Mouse (Mus musculus) T-cell, adult 2 months (primary cell): ENCODE data around the gene Lamtor3.
"Not testable (repeated sequence)": the region's sequence is repeated elsewhere in the genome, so short reads cannot be mapped to it uniquely, and the experiment has no call there.

Experiments
- DNase-seq: peaks from one replicate; pipeline ENCODE4 v3.0.0; 2022; ENCODE audit warnings: low spot score

The Lamtor3 gene

DNA sequence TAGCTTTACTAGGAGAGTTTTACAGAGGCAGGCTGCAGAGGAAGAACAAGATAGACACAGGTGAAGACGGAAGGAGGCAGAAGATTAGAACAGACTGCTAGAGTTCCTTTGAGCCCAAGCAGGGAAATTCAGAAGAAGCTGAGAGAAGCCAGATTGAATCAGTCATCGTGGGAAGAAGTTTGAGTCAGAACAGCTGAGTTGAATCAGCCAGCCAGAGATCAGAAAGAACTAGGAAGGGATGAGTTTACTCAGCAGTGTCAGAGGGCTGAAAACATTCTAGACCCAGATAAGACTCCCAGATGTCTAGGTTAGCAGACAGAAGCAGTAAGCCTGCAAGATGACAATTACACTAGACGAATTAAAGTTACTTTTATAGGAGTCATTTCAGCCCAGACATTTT, 15.7 kb downstream of the Lamtor3 start:
- DNase-seq = no peak

DNA sequence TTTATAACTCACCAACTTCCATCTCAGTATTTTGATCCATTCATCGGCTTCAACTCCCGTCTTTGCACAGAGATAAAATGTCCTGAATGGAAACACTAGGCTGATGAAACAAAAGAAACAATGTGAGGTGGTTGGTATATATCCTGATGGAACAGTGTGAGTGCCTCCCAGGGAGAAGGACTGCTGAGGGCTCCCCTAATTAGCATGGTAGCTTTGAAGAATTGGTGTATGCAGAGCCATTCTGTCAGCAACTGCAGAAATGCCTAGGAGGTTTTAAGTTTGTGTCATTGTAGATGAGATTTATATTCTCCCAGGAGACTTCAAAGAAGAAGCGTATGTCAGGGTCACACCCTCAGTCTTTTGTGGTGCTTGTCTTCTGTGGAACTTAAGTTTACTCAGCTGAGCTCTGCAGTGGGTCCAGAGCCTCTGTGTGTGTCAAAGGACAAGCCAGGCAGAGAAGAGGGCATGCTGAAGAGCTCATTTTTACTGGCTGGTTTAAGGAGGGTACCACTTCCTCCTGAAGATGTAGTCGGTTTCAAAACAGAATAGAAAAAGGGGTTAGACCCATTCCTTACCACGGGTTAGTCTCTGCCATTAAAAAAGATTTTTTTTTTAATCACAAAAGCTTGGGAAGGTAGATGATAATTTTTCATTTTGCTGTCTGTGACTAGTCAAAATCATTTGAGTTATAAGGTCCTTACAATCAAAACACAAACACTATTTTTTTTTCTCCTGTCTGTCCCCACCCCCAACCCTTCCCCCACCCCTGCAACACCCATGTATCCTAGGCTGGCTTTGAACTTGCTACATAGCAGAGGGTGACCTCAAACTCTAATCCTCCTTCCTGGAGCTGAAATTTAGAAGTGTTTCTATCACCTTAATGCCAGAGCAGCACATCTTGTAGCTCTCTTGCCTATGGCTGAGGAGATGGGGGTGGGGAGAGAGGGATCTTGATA, 17.5 kb downstream of the Lamtor3 start:
- DNase-seq = no peak

DNA sequence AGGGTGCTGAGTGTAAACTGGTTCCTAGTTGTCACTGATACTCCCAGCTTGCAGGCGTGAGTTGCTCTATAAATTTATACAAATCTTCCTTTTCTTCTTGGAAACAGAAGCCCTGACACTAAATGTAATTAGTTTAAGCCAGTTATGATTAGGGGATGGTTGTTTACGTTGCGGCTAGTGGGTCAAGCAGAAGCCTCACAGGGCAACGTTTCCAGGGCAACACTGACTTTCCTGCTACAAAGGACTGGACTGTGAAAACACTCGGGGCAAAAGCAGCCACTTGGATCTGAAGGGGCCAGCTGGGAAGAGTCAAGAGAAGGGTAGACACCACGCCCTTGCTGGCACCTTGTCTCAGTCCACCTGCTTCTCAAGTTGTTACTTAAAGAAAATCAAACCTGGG, 18.2 kb downstream of the Lamtor3 start:
- DNase-seq = no peak

DNA sequence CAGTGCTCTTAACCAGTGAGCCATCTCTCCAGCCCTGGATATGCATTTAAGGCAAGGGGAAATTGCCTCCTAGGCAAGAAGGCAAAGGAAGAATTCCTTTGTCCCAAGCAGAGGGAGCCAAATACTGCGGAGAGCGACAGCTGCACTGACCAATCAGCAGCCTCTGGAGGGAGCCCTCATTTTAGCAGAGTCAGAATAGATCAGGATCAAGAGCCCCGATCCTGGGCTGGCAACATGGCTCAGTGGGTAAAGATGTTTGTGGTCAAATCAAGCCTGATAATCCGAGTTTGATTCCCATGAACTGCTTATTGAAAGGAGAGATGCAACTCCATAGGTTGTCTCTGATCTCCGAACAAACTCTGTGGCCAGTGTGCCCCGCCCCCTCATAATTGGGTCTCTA, 20.3 kb downstream of the Lamtor3 start:
- no peak for DNase-seq

DNA sequence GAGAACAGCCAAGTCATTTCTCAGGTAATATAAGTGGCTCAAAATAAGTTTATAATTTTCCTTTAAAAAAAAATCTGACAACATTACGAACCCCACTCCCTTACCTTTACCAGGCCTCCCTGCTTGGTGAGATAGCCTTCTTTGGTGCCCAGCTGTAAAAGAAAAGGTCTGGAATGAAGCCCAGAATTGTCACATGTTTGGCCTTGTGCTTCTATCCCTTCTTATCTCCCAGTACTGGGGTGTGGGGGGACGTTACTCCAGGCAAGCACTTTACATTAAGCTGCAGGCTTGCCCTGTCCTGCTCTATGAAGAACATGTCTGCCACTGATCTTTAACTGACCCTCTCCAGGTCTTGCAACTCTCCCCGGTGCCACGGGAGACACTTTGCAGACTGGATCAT, 22.5 kb downstream of the Lamtor3 start:
- no peak for DNase-seq

- DNase-seq = no peak
These were observed 23.2 kb downstream of the Lamtor3 start for GRCm38 (mm10) chr3:137941555-137941954.

- no peak for DNase-seq
These were observed 23.9 kb downstream of the Lamtor3 start for GRCm38 (mm10) chr3:137942098-137942622.

- DNase-seq = no peak
These were observed 25.4 kb downstream of the Lamtor3 start for GRCm38 (mm10) chr3:137943737-137944154.

GRCm38 (mm10) chr3:137946827-137947226, 28.5 kb downstream of the Lamtor3 start:
- no peak for DNase-seq

DNA sequence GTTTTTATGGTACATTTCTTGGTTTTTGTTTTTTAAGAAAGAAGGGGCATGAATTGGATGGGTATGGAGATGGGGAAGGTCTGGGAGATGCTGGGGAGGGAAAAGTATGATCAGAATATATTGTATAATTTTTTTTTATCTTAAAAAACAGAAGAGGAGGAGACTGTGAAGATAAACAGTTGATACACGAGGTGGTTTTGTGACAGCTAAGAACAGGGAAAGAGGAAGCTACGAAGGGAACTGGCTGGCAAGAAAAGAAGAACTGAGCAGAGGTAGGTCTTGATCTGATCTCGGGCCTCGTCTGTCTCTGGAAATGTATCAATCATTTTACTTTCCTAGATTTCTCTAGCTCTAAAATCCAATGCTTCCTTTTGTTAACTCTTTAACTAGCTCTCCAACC, 29.2 kb downstream of the Lamtor3 start:
- no peak for DNase-seq

- no peak for DNase-seq
These were observed 32.0 kb downstream of the Lamtor3 start for GRCm38 (mm10) chr3:137950191-137950885.

GRCm38 (mm10) chr3:137951302-137951701, 33.0 kb downstream of the Lamtor3 start:
- not testable (repeated sequence) for DNase-seq

DNA sequence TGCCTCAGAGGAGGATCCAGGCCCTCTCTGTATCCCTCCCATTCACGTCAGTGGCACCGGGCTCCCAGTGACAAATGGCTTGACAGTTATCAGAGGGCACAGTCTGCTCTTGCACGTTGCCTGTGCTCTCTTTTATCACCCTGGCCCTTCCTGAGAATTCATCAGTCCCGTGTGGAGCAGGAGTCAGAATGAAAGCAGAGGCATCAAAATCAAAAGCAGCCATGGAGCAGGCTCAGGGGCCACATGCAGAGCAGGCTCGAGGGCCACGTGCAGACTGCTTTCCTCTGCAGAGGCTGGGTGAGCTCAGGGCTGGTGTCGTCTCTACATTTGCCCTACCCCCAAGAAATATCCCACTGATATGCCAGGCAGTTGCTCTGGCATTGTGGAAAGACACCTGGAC, 33.5 kb downstream of the Lamtor3 start:
- DNase-seq = no peak

DNA sequence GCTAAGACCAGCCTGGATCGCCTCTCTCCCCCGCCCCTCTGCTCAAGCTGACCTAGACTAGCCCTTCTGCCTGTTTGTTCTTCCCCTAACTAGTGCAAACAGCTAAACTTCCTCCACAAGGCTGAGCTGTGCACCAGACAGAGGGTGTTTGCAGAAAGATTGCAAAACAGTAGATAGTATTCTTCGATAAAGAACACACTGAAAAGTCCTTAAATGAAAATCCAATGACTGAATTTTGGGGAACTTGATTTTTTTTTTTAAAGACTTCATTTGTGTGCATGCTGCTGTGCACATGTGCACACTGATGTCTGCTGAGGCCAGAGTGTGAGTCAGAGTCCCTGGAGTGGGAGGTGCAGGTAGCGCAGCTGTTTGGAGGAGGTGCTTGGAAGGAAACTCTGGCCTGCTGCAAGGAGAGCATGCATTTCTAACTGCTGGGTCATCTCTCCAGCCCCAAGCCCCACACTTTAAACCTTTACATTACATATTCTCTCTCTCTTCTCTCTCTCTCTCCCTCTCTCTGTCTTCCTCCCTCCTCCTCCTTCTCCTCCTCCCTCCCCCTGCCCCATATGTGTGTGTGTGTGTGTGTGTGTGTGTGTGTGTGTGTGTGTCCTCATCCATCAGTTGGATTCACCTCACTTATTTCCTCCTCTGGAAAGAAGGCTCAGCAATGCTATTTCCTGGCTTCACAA, 34.1 kb downstream of the Lamtor3 start:
- no peak for DNase-seq

- peak; percentile 76 for DNase-seq
These were observed 34.9 kb downstream of the Lamtor3 start for GRCm38 (mm10) chr3:137952914-137953880.

DNA sequence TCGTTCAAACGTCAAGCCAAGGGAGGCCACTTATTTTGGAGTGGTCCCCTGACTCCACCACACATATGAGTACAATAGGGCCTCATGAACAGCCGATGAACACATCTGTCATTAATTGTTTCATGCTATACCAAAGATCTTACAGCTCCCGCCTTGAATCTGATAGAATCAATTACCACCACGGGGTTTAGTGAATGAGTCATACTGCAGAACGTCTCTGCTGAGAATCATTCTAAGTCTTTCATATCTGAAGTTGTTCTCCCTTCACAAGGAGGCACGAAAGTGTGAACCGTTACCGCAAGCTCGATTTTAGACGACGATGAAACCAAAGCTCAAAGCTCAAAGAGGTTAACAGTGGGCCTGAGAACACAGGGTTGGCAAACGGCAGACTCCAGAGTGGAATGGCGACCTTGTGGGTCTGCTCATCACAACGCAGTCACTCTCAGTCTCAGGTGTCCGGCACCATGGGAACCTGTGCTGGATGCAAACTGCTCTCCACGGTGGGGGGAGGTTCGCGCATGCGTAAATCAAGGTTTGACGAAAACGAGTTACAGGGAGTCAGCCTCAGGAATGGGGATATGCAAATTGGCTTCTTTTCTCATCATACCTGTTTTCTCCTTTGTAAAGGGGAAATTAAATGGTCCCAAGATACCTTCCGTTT, 36.1 kb downstream of the Lamtor3 start:
- peak; percentile 23 for DNase-seq

- DNase-seq = peak; percentile 26
These were observed 37.3 kb downstream of the Lamtor3 start for GRCm38 (mm10) chr3:137955560-137956081.

DNA sequence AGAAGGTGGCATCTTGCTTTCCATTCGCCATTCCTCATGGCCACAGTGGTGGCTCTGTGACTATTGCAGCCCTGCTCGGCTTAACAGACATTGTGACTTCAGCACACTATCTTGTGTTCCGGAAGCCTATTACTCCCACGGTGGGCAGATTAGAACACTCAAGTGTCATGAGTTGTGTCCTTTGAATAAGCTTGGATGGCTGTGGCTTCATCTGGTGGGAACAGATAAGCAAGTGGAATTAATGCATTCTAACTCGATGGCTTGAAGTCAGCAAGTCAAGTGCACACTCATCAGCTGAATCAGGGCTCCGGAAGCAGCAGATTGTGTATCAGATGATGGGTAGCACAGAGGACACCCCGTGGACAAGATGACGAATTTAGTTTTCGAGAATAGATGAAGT, 39.6 kb downstream of the Lamtor3 start:
- DNase-seq = no peak

- no peak for DNase-seq
These were observed 40.0 kb downstream of the Lamtor3 start for GRCm38 (mm10) chr3:137958352-137958751.

DNA sequence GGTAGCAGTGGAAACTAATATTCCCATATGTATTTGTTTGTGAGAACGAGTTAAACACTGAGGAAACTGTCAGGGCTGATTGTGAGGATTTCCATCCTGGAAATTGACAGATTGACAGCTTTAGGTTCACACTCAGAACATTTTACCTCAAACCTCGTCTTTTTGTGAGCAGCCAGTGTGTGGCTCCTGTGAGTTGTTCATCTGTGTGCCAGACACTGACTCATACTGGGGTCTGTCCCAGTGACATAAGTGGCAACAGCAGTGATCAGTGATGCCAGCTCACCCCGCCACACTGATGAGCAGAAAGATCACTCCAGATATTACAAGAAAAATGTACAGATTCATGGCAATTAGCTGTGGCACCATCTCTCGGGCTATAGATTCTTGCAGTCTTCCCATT, 41.1 kb downstream of the Lamtor3 start:
- no peak for DNase-seq
